Mouse (Mus musculus) ES-Bruce4 (cell line): ENCODE data around the gene Eif3i.

Source experiments
- CTCF ChIP-seq: IDR thresholded peaks from one replicate; pipeline ENCODE4 v1.8.1; 2011; ENCODE audit warnings: low read depth, low read length
- EP300 ChIP-seq: IDR thresholded peaks from 2 replicates; pipeline ENCODE4 v1.6.1; 2011; ENCODE audit warnings: low read depth, low read length; ENCODE audit not compliant: insufficient read depth
- POLR2A ChIP-seq: IDR thresholded peaks from one replicate; pipeline ENCODE4 v1.8.1; 2011; ENCODE audit warnings: low read length; ENCODE audit not compliant: insufficient read depth

DNA sequence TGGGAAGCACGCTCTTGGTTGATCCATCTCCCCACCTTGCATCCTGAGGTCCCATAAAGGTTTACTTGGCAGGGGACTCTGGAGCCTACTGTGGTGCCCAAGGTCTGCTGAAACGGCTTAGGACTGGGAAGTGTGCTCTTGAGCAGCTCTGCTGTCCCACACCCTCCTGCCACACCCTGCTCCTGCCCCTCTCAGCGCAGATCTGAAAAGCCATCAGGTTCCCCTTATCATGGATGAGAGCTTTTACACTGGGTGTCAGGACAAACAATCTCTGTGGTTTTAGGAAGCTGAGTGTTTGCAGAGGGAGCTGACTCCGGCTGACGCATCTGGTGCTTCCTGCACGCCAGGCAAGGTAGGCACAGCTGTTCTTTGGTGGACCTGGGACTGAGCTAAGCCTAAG is 33.4 kb upstream of the Eif3i start:
- no peak for TF ChIP-seq CTCF
- no peak for TF ChIP-seq POLR2A
- no peak for TF ChIP-seq EP300
